Mouse (Mus musculus): ENCODE data around the gene Itpr1. TPM values are rescaled to one million over a fixed set of nuclear protein-coding genes. Genes with fewer than 3 reads are reported as not detected.

Itpr1 gene
- polyA plus RNA-seq, 1 experiment from 2014 or later, result 15.7 TPM

DNA sequence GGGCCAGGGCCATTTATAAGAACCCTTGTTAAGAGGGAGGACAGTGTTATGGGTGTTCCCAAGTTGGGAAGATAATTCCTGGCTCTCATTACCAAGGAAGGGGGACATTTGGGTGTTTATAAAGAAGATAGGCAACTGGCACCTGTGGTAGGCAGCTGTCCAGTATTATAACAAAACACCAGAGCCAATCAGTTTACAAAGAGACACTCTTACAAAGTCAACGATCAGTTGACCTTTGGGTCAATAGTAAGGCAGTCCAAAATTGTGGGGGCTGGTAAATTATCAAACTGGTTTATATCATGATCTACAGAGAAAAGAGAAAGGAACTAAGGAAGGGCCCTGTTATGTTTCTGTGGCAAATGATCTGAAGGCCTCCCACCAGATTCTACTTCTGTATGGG lies 104.1 kb downstream of the Itpr1 start:
- 39% methylated on average over 1 of the region's 1 CpGs for WGBS
- Histone ChIP-seq H3K4me2 (no peak overlapping the region), H3K9me3 (ENCODE audit: low read depth, low read length) (no peaks in the 10 kb centered on the region), H3K36me3 (ENCODE audit: insufficient read depth) (no peaks in the 10 kb centered on the region), H3K4me1 (ENCODE audit: insufficient read depth) (no peaks in the 10 kb centered on the region), H3K4me3 (ENCODE audit: low read depth, low read length) (no peak overlapping the region), H3K9ac (no peak overlapping the region), H3K27ac (ENCODE audit: low read depth) (no peak overlapping the region), H3K27me3 (ENCODE audit: insufficient read depth, low read length) (no peaks in the 10 kb centered on the region)
- no peak for TF ChIP-seq CTCF (IDR thresholded peaks at IDR 0.05; ENCODE audit: low read depth)
- no peak for DNase-seq
- ATAC-seq (ENCODE audit: insufficient read depth), result no peak

DNA sequence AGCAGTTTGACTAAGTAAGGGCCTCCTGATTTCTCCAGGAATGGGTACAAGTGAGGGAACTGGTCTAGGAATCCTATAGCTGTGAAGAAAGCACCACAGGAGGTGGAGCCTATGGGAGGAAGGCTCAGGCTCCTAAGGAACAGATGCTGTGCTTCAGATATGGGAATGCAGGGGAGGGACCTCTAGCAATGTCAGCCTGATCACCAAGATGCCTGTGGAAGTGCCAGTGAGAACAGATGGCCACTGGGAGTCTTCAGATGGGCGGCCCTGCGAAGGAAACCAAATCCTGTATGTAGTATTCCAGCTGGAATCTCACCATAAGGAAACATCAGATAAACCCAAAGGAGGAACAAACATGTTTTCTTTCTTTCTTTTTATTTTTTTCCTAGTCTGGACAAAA lies 108.8 kb downstream of the Itpr1 start:
- Histone ChIP-seq H3K4me3 (ENCODE audit: low read depth, low read length) (no peak overlapping the region), H3K4me1 (ENCODE audit: insufficient read depth) (no peaks in the 10 kb centered on the region), H3K9ac (no peak overlapping the region), H3K36me3 (ENCODE audit: insufficient read depth) (no peaks in the 10 kb centered on the region), H3K4me2 (no peak overlapping the region), H3K27ac (ENCODE audit: low read depth) (no peak overlapping the region), H3K27me3 (ENCODE audit: insufficient read depth, low read length) (no peaks in the 10 kb centered on the region), H3K9me3 (ENCODE audit: low read depth, low read length) (no peaks in the 10 kb centered on the region)
- 68% methylated on average over 2 of the region's 2 CpGs for WGBS
- no peak for TF ChIP-seq CTCF (IDR thresholded peaks at IDR 0.05; ENCODE audit: low read depth)
- ATAC-seq (ENCODE audit: insufficient read depth) (0 out of 2 replicates have a peak, but pooled peaks have one; percentile 31), DNase-seq (no peak)

DNA sequence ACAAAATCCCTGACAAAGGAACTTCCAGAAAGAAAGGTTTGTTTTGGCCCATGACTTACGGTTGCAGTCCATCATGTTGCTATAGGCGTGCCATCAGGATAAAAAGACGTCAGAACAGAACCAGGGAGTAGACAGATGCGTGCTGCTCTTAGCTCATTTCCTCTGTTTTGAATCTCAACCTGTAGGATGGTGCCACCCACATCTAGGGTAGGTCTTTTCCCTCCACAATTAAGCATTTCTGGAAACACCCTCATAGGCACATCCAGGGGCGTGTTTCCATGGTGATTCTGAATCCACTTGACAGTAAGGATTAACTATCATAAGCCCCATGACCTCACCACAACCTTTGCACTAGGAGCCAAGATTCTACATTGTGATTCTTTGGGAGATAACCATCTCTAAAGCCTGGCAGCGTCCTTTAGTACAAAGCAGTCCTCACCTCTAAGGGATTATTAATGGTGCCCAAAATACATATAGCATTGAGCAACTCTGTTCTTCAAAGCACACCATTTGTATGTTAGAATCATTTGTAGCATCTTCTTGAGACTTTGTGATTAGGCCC lies 111.6 kb downstream of the Itpr1 start:
- Histone ChIP-seq H3K4me3 (ENCODE audit: low read depth, low read length) (no peak overlapping the region), H3K27me3 (ENCODE audit: insufficient read depth, low read length) (no peaks in the 10 kb centered on the region), H3K4me2 (no peak overlapping the region), H3K9me3 (ENCODE audit: low read depth, low read length) (no peaks in the 10 kb centered on the region), H3K4me1 (ENCODE audit: insufficient read depth) (no peaks in the 10 kb centered on the region; the same call in 1 of the 2 replicates), H3K27ac (ENCODE audit: low read depth) (no peak overlapping the region), H3K9ac (no peak overlapping the region), H3K36me3 (ENCODE audit: insufficient read depth) (no peaks in the 10 kb centered on the region)
- 73% methylated on average over 6 of the region's 6 CpGs for WGBS
- ATAC-seq (ENCODE audit: insufficient read depth) (no peak), DNase-seq (no peak)
- TF ChIP-seq CTCF (IDR thresholded peaks at IDR 0.05; ENCODE audit: low read depth), result no peak

DNA sequence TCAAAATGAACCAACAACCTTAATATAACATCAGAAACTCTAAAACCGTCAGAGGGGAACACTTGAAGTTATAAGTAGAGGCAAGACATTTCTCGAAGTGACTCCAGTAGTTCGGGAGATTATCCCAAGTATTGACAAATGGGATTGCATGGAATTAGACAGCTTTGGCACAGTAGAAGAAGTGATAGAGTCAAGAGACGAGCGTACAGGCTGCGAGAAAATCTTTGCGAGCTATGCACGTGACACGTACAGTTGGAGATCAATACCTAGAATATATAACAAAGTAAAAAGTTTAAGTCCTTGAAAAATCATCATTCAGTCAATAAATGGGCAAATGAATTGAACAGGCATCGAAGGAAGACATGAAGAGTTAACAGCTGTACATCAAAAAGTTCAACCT lies 112.5 kb downstream of the Itpr1 start:
- Histone ChIP-seq H3K27ac (ENCODE audit: low read depth) (no peak overlapping the region), H3K4me1 (ENCODE audit: insufficient read depth) (no peaks in the 10 kb centered on the region; the same call in 1 of the 2 replicates), H3K9me3 (ENCODE audit: low read depth, low read length) (no peaks in the 10 kb centered on the region), H3K4me3 (ENCODE audit: low read depth, low read length) (no peak overlapping the region), H3K9ac (no peak overlapping the region), H3K4me2 (no peak overlapping the region), H3K27me3 (ENCODE audit: insufficient read depth, low read length) (no peaks in the 10 kb centered on the region), H3K36me3 (ENCODE audit: insufficient read depth) (no peaks in the 10 kb centered on the region)
- DNase-seq (no peak), ATAC-seq (ENCODE audit: insufficient read depth) (no peak)
- TF ChIP-seq CTCF (IDR thresholded peaks at IDR 0.05; ENCODE audit: low read depth), result no peak
- WGBS, result 91% methylated on average over 10 of the region's 10 CpGs

DNA sequence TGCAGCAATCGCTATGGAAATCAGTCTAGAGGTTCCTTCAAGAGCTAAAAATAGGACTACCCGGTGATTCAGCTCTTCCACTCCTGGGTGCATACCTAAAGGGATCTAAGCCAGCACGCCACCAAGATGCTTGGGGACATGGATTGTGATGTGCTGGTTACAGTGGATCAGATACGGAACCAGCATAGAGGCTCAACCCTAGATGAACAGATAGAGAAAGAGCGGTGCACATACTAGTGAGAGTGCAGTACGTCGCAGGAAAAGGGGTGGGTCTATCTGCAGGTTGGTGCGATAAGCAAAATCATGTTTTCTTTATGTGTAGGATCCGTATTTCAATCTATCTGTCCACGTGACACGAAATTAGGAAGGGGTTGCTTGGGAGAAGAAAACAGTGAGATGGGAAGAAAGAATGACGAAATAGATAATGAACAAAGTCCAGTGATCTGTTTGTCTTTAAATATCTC lies 113.1 kb downstream of the Itpr1 start:
- 79% methylated on average over 12 of the region's 12 CpGs for WGBS

DNA sequence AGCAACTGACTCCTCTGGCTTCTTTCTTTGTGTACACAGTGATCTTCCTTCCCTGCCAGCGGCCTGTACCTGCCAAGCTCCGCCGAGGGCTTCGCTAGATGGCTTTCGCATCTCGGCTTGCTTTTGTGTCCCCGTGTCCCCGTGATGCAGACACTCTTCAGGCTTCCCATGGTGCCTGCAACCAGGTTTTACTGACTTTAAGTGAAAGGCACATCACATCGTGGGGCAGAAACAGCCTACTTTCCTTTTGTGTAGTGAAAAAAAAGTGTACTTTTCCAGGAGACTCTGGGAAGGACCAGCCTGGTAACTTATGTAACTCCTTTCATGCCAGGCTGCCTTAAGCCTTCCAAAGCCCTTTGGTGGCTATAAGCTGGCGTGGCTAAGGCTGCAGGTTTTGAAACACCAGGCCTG lies 113.9 kb downstream of the Itpr1 start:
- no peak for TF ChIP-seq CTCF (IDR thresholded peaks at IDR 0.05; ENCODE audit: low read depth)

More for the DNA sequence above, 113.1 kb downstream of the Itpr1 start:
- Histone ChIP-seq H3K4me3 (ENCODE audit: low read depth, low read length) (no peak overlapping the region), H3K36me3 (ENCODE audit: insufficient read depth) (no peaks in the 10 kb centered on the region), H3K9ac (no peak overlapping the region), H3K27ac (ENCODE audit: low read depth) (no peak overlapping the region), H3K4me2 (no peak overlapping the region), H3K4me1 (ENCODE audit: insufficient read depth) (no peaks in the 10 kb centered on the region; the same call in 1 of the 2 replicates), H3K27me3 (ENCODE audit: insufficient read depth, low read length) (no peaks in the 10 kb centered on the region), H3K9me3 (ENCODE audit: low read depth, low read length) (no peaks in the 10 kb centered on the region)
- TF ChIP-seq CTCF (IDR thresholded peaks at IDR 0.05; ENCODE audit: low read depth), result no peak
- DNase-seq, result no peak
- ATAC-seq (ENCODE audit: insufficient read depth), result no peak

DNA sequence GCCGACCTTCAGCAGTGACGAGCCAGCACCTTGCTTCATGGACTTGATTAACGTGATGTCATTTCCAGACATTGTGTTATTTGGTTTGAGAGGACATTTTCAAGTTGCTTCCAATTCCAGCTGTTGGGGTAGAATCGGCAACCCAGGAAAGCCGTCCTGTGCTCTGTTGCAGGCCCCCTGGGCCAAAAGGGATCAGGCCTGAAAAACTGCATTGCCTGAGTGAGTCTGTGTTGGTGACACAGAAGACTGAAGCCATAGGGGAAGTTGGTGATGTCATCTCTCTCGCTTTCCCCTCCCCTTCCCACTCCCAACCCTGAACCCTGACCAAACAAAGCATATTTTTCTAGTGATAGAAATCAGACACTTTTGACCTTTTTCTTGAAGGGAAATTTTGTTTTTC lies 114.7 kb downstream of the Itpr1 start:
- H3K27ac ChIP-seq (ENCODE audit: low read depth), result no peak overlapping the region
- H3K4me1 ChIP-seq (ENCODE audit: insufficient read depth), result no peaks in the 10 kb centered on the region; the same call in 1 of the 2 replicates
- H3K9me3 ChIP-seq (ENCODE audit: low read depth, low read length), result no peaks in the 10 kb centered on the region
- no peak overlapping the region for H3K9ac ChIP-seq
- ATAC-seq (ENCODE audit: insufficient read depth) (no peak), DNase-seq (no peak)
- no peaks in the 10 kb centered on the region for H3K27me3 ChIP-seq (ENCODE audit: insufficient read depth, low read length)
- H3K4me3 ChIP-seq (ENCODE audit: low read depth, low read length), result no peak overlapping the region
- no peak for TF ChIP-seq CTCF (IDR thresholded peaks at IDR 0.05; ENCODE audit: low read depth)
- H3K36me3 ChIP-seq (ENCODE audit: insufficient read depth), result no peaks in the 10 kb centered on the region
- no peak overlapping the region for H3K4me2 ChIP-seq
- WGBS, result 48% methylated on average over 6 of the region's 6 CpGs

More for the DNA sequence above, 113.9 kb downstream of the Itpr1 start:
- no peaks in the 10 kb centered on the region for H3K9me3 ChIP-seq (ENCODE audit: low read depth, low read length)
- H3K27me3 ChIP-seq (ENCODE audit: insufficient read depth, low read length), result no peaks in the 10 kb centered on the region
- no peak overlapping the region for H3K9ac ChIP-seq
- H3K4me3 ChIP-seq (ENCODE audit: low read depth, low read length), result no peak overlapping the region
- DNase-seq, result no peak
- ATAC-seq (ENCODE audit: insufficient read depth), result no peak
- no peak overlapping the region for H3K27ac ChIP-seq (ENCODE audit: low read depth)
- no peak overlapping the region for H3K4me2 ChIP-seq
- WGBS, result 71% methylated on average over 10 of the region's 10 CpGs
- no peaks in the 10 kb centered on the region for H3K36me3 ChIP-seq (ENCODE audit: insufficient read depth)
- H3K4me1 ChIP-seq (ENCODE audit: insufficient read depth), result no peaks in the 10 kb centered on the region; the same call in 1 of the 2 replicates
